Comparison of ENCODE assay signal across 18 mouse cellular contexts in genomic region chr1:57218127-57218526, GRCm38 (mm10).
A peak's percentile ranks its signal among the peaks of the same experiment; 100 is the strongest.
DNase-seq lines count a peak whose midpoint lies in the region; ATAC-seq and TF ChIP-seq lines count a peak whose summit lies in the region.
"Had no signal": no experiment of that assay in that cellular context is flagged by ENCODE, and none has a peak within 500 bp of the region (broad histone marks: within the 10 kb centered on the region; RNA-seq: fewer than 3 reads in every experiment).

No protein-coding gene starts in this region.

- H3K4me3 ChIP-seq in hindbrain, embryonic 10.5 days: no peak overlapping the region
- no peak overlapping the region for H3K4me3 ChIP-seq in hindbrain, postnatal 0 days (ENCODE audit: low read length)
- no peak overlapping the region for H3K4me3 ChIP-seq in neural tube, embryonic 11.5 days (ENCODE audit: low read depth, low read length)
- no peak overlapping the region for H3K4me3 ChIP-seq in hindbrain, embryonic 13.5 days
- H3K4me3 ChIP-seq: layer of hippocampus, adult 2 months; myocyte had no signal

- peak overlapping the region; percentile 80 for H3K27ac ChIP-seq in hindbrain, embryonic 10.5 days
- no peak overlapping the region for H3K27ac ChIP-seq in hindbrain, postnatal 0 days
- H3K27ac ChIP-seq in neural tube, embryonic 11.5 days (ENCODE audit: low read depth, low read length): no peak overlapping the region; the same call in 1 of the 2 replicates
- H3K27ac ChIP-seq in hindbrain, embryonic 13.5 days: no peak overlapping the region
- H3K27ac ChIP-seq: kidney, postnatal 0 days had no signal

- no peaks in the 10 kb centered on the region; the same call in 1 of the 2 replicates for H3K27me3 ChIP-seq in hindbrain, embryonic 10.5 days (ENCODE audit: insufficient read depth, poor library complexity, severe bottlenecking)
- no peaks in the 10 kb centered on the region for H3K27me3 ChIP-seq in hindbrain, postnatal 0 days (ENCODE audit: insufficient read depth, low read length)
- H3K27me3 ChIP-seq in neural tube, embryonic 11.5 days (ENCODE audit: control insufficient read depth, insufficient read depth, low read length): no peaks in the 10 kb centered on the region
- H3K27me3 ChIP-seq in hindbrain, embryonic 13.5 days: no peaks in the 10 kb centered on the region
- H3K27me3 ChIP-seq: CH12.LX had no signal

- 40% methylated on average over 2 of the region's 2 CpGs for WGBS in hindbrain, embryonic 10.5 days
- 22% methylated on average over 2 of the region's 2 CpGs for WGBS in hindbrain, postnatal 0 days
- WGBS in neural tube, embryonic 11.5 days: 49% methylated on average over 2 of the region's 2 CpGs
- WGBS in hindbrain, embryonic 13.5 days: 18% methylated on average over 2 of the region's 2 CpGs

- no peaks in the 10 kb centered on the region for H3K9me3 ChIP-seq in hindbrain, embryonic 10.5 days
- H3K9me3 ChIP-seq in hindbrain, postnatal 0 days (ENCODE audit: low read length): no peaks in the 10 kb centered on the region
- no peaks in the 10 kb centered on the region for H3K9me3 ChIP-seq in neural tube, embryonic 11.5 days (ENCODE audit: control insufficient read depth, low read length)
- H3K9me3 ChIP-seq in hindbrain, embryonic 13.5 days: no peaks in the 10 kb centered on the region

- H3K4me2 ChIP-seq in hindbrain, postnatal 0 days (ENCODE audit: low read depth, low read length): no peak overlapping the region
- H3K4me2 ChIP-seq in neural tube, embryonic 11.5 days (ENCODE audit: low read depth): no peak overlapping the region
- H3K4me2 ChIP-seq in hindbrain, embryonic 13.5 days: no peak overlapping the region

- H3K4me1 ChIP-seq in hindbrain, embryonic 10.5 days (replicated peaks): peaks cover 29% of the 10 kb centered on the region
- H3K4me1 ChIP-seq in hindbrain, postnatal 0 days (ENCODE audit: insufficient read depth, low read length): no peaks in the 10 kb centered on the region
- H3K4me1 ChIP-seq in neural tube, embryonic 11.5 days (ENCODE audit: control insufficient read depth, insufficient read depth, low read length): peaks cover 11% of the 10 kb centered on the region; the same call in 1 of the 2 replicates
- H3K4me1 ChIP-seq in hindbrain, embryonic 13.5 days (replicated peaks): peaks cover 34% of the 10 kb centered on the region

- no peak overlapping the region for H3K9ac ChIP-seq in hindbrain, postnatal 0 days (replicated peaks; ENCODE audit: low read length)
- no peak overlapping the region; the same call in 1 of the 2 replicates for H3K9ac ChIP-seq in neural tube, embryonic 11.5 days (ENCODE audit: low read length)
- H3K9ac ChIP-seq in hindbrain, embryonic 13.5 days: no peak overlapping the region
- H3K9ac ChIP-seq: liver, postnatal 0 days had no signal

- no peak for TF ChIP-seq CTCF in hindbrain, postnatal 0 days (IDR thresholded peaks at IDR 0.05; ENCODE audit: low read depth)

- no peak for DNase-seq in hindbrain, embryonic 10.5 days (ENCODE audit: low spot score)
- no peak for DNase-seq in hindbrain, postnatal 0 days (ENCODE audit: low spot score)
- peak; percentile 17 for DNase-seq in neural tube, embryonic 11.5 days (ENCODE audit: low spot score)
- no peak for DNase-seq in neural tube, embryonic 10.5 days (ENCODE audit: extremely low spot score, low spot score)
- DNase-seq in frontal cortex, postnatal 10 days (ENCODE audit: low spot score in 2 of 2): no peak
- no peak for DNase-seq in cerebellum, postnatal 4 days (ENCODE audit: low spot score in 2 of 2)
- no peak for DNase-seq in lung, postnatal 14 days
- DNase-seq: cerebellum, adult 8-10 months; gastrocnemius, postnatal 36 days; kidney, adult 18-20 months; liver, postnatal 0 days; lung, postnatal 10 days; thymus, postnatal 14 days had no signal

- no peaks in the 10 kb centered on the region for H3K36me3 ChIP-seq in hindbrain, embryonic 10.5 days
- H3K36me3 ChIP-seq in hindbrain, postnatal 0 days (ENCODE audit: insufficient read depth, low read length): no peaks in the 10 kb centered on the region
- H3K36me3 ChIP-seq in neural tube, embryonic 11.5 days (ENCODE audit: control insufficient read depth, insufficient read depth, low read length): no peaks in the 10 kb centered on the region
- no peaks in the 10 kb centered on the region for H3K36me3 ChIP-seq in hindbrain, embryonic 13.5 days

- ATAC-seq in hindbrain, postnatal 0 days: no peak
- ATAC-seq in neural tube, embryonic 11.5 days (ENCODE audit: insufficient read depth, low FRiP score, low TSS enrichment): peak; percentile 69
- peak; percentile 41 for ATAC-seq in hindbrain, embryonic 13.5 days (ENCODE audit: low FRiP score)
- ATAC-seq: liver, postnatal 0 days had no signal
